Mouse (Mus musculus) hindbrain, embryonic 11.5 days (tissue): Measurements from ENCODE around the gene Snd1. TPM values are rescaled to one million over a fixed set of nuclear protein-coding genes. Genes with fewer than 3 reads are reported as not detected.

ENCODE experiments used
- polyA plus RNA-seq: library from polyadenylated mRNA; unstranded; fragments of >200 nt; fragmentation: Nextera tagmentation; extraction: Ambion mirVana; gene quantifications from 2 replicates; pipeline ENCODE4 v1.2.1, GENCODE M21; 2014

Snd1 gene
- polyA plus RNA-seq, 1 experiment from 2014 or later: 86.2 TPM

Other genes with a start within 250 kb of the Snd1 start
- 25.2 and 32.2 TPM in 2 replicates for gene Zfp800, start 77.1 kb upstream of the Snd1 start, polyA plus RNA-seq
- gene Arf5, start 51.6 kb upstream of the Snd1 start, polyA plus RNA-seq: 271 and 322 TPM in 2 replicates
- gene Fscn3, start 47.4 kb upstream of the Snd1 start, polyA plus RNA-seq: not detected in 2 replicates
- 6.3 and 7.0 TPM in 2 replicates for gene Gcc1, start 46.7 kb upstream of the Snd1 start, polyA plus RNA-seq
- gene Pax4, start 25.8 kb upstream of the Snd1 start, polyA plus RNA-seq: not detected in 2 replicates